Mouse (Mus musculus) liver, embryonic 14.5 days (tissue): Measurements from ENCODE around the gene Gpatch2.

Experiments used
- CTCF ChIP-seq: IDR thresholded peaks from 2 replicates; pipeline ENCODE4 v1.5.1; 2016; ENCODE audit warnings: antibody characterized with exemption, low read depth, control low read depth
- EP300 ChIP-seq: IDR thresholded peaks from 2 replicates; pipeline ENCODE4 v1.6.1; 2016; ENCODE audit warnings: antibody characterized with exemption, low read depth

DNA sequence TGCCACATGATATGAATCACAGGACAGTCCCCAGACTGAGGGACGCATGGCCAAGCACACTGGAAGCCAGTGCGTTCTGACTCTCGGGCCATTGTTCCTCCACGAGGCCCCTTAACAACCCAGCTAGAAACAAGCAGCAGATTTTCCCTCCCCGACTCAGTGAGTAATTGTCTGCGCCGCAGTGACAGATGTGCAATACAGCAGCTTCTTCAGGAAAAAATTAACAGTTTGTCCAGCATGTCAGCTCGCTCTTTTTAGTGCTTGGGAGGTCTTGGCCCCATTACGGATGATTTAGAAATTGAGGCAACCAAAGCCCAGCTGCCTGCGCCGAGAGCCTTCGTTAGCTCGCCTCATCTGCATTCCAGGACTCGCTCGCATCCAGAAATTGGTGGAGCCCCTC is 140.9 kb downstream of the Gpatch2 start:
- no peak for TF ChIP-seq EP300
- no peak for TF ChIP-seq CTCF
